Mouse (Mus musculus) CD4-positive, CD25-positive, alpha-beta regulatory T cell, adult 4 months (primary cell): ENCODE data around the gene Galc. TPM values are rescaled to one million over a fixed set of nuclear protein-coding genes. Genes with fewer than 3 reads are reported as not detected.

Experiments
- ATAC-seq: one replicate; pipeline ENCODE4 v1.8.0; 2017
- polyA plus RNA-seq, 2 experiments: library from polyadenylated mRNA; unstranded; fragments of 100-300 nt; shearing (Covaris generic); gene quantifications; one replicate each; pipeline ENCODE4 v1.2.1; 2017

Gene Galc
- polyA plus RNA-seq, 2 experiments from 2014 or later = 2.4 to 3.3 TPM

GRCm38 (mm10) chr12:98180235-98180800 lies 78.9 kb downstream of the Galc start:
- no peak for ATAC-seq

GRCm38 (mm10) chr12:98179496-98179895 lies 79.8 kb downstream of the Galc start:
- no peak for ATAC-seq

GRCm38 (mm10) chr12:98176632-98177031 lies 82.6 kb downstream of the Galc start:
- ATAC-seq = no peak

- ATAC-seq = no peak
Measured at GRCm38 (mm10) chr12:98161901-98162300, 97.4 kb downstream of the Galc start.

GRCm38 (mm10) chr12:98160867-98161266 lies 98.4 kb downstream of the Galc start:
- no peak for ATAC-seq

Other genes starting within 250 kb of the Galc start
- gene Gpr65, start 9.2 kb upstream of the Galc start, polyA plus RNA-seq = 10 to 100 TPM; 55.8 to 64.6 TPM